Mouse (Mus musculus) heart, postnatal 14 days (tissue): ENCODE results near the gene F2rl2. TPM values are rescaled to one million over a fixed set of nuclear protein-coding genes. Genes with fewer than 3 reads are reported as not detected.

Experiments used
- DNase-seq, 2 experiments: peaks; one replicate each; pipeline ENCODE4 v3.0.0; 2021 to 2022
- intact Hi-C: fragments of 180-260 bp; cut with DNase I; formaldehyde crosslinking; loops from one replicate; pipeline ENCODE4 v1.15.1; 2025
- total RNA-seq, 2 experiments: library from RNA; stranded (reverse); gene quantifications; 2 replicates each; pipeline ENCODE4 v1.2.3; 2021

F2rl2 gene
- total RNA-seq, 2 experiments from 2014 or later = 0.12 TPM; not detected in 1

- intact Hi-C loops = no loop called here
Observed at GRCm38 (mm10) chr13:95696120-95696653, 466 bp upstream of the F2rl2 start.

DNA sequence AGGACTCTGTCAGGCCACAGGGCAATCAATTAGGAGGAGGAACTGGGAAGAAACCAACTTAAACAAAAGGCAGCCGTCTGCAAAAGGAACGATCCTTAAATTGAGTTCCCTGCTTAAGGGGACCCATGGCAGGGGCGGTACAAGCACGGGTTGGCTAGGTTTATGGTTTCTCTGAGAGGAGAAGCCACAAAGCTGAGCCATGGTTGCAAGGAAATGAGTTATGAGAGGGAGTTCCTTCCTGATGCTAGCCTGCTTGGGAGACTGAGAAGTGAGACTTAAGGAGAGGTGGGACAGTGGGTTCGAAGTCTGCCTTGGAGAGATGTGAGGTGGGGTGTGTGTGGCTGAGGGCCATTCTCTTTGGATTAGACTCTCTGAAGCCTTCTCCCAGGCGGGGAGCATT, 1.2 kb downstream of the F2rl2 start:
- intact Hi-C loops = no loop called here
- no peak for DNase-seq

More at GRCm38 (mm10) chr13:95696120-95696653, 466 bp upstream of the F2rl2 start:
- DNase-seq = no peak

GRCm38 (mm10) chr13:95703376-95703775, 6.7 kb downstream of the F2rl2 start:
- DNase-seq = peak in 1 of 2 experiments; percentile 22
- intact Hi-C loops = no loop called here

- no peak for DNase-seq
- intact Hi-C loops = no loop called here
Observed at GRCm38 (mm10) chr13:95705589-95705988, 8.9 kb downstream of the F2rl2 start.

GRCm38 (mm10) chr13:95712054-95712453, 15.4 kb downstream of the F2rl2 start:
- DNase-seq = no peak
- intact Hi-C loops = no loop called here

DNA sequence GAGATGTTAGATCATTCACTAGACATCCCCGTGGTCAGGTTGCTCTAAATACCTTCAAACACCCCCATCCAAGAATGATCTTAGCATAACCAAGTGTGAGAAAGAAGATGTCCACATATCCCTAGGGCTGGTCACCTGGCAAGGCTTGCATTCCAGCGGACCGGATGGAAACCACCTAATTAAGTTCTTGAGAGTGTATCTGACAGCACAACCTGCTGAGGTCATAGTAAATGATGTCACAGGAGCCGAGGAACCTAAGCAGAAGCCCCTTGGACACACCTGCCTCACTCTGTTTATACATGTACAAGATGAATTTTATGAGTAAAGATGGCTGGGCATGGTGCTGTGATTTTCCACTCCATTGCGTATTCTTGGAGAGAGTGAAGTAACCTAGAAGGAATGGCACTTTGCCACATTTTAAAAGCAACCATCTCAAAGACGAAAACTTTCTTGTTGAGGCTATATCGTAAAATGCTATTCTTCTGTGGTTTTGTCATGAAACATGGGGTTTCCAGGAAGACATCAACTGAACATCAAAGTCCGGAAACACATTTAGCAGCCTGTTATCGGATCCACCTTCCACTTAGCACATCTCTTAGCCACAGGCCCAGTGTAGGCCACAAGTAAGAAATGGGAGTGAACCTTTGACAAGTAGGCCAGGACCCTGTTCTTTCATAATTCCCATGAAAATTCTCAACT, 16.1 kb downstream of the F2rl2 start:
- no peak for DNase-seq
- intact Hi-C loops = no loop called here

DNA sequence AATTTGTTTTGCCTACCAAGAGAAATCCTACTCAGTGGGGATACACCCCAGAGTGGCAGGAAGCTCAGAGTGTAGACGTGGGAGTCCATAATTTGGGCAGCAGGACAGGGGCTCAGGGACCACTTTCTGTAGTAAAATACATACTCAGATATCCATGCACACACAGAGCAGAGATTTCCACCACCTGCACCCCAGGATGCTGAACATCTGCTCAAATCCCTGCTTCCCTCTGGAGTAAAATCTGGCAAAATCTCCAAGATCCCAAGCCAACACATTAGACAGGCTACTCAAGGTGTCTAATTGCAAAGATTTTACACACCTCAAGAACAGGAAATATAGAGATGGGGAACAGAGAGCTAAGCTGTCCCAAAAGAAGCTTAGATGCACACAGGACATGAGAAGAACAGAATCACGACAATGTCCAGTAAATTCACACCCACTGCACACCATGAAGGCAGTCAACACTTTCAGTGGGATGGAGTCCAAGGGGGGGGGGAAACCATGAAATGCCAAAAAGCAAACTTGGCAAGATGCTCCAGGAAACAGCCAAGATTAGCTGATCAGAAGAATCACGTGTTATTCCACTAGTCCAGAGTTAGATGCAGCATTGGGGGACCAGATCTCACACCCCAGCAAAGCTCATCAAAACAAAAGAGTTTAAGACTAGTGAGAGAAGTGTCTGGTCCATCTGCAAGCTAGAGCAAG, 17.8 kb downstream of the F2rl2 start:
- intact Hi-C loops = no loop called here
- no peak for DNase-seq

GRCm38 (mm10) chr13:95715356-95715755, 18.7 kb downstream of the F2rl2 start:
- intact Hi-C loops = loop anchor here (5.0 kb wide), 1 partner anchor 323 kb away; no protein-coding TSS in a partner anchor
- DNase-seq = no peak

DNA sequence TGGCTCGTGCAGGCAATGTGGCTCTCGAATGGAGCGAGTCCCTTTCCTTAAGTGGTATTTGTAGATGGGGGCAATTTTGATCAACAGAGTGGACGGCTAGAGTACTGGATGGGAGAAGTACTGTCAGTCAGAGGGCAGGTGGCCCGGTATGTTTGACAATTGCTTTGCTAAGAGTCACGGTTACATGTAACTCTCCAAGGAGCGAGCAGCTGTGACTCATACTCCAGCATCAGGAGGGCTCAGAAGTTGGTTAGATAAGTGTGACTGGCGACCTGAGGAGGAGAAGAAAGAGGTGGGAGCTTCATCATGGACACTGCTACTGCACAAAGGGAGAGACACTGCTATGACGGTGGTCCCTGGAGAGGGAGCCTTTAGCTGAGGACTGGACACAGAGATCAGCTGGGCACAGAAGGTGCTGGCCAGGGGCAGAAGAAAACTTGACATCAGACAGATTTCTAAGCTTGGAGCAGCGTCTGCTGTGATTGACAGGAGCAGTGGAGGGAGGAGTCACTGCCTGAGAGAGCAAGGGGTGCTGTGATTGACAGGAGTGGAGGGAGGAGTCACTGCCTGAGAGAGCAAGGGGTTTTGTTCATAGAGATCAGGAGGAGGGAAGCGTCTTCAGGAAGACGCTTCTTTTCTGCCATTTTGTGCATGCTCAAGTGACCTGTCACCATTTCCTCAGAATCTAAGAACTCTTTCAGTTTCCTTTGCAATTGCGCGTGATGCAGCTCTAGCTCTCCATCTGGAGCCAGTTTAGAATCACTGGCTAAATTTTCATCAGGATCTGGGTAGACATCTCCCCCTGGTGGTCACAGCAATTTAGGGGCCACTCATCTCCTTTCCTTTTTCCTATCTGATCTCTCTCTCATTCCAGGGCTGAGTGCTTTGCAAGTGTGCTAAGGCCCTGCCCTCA, 22.9 kb downstream of the F2rl2 start:
- peak; percentile 63 to 75 for DNase-seq
- intact Hi-C loops = loop anchor here (1.0 to 5.0 kb wide), 3 partner anchors 53 to 327 kb away; no protein-coding TSS in a partner anchor

DNA sequence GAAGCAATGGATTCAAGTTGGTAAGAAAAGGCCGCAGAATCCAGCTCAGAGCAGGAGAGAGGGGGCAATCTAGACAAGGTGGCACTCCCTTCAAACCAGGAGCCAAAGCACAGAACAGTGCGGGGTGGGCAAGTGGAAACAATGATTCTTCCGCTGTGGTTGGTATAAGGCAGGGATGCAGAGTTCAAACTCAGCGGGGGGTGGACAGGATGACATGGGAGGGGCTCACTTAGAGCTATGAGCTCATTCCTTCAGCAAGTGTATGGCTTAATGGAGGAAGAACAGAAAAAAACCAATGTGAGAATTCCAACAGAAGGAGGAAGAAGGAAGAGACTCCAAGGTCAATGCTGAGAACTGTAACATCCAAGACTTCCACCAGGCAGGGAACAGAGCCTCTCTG, 33.8 kb downstream of the F2rl2 start:
- no peak for DNase-seq
- intact Hi-C loops = no loop called here

GRCm38 (mm10) chr13:95739651-95740050, 43.0 kb downstream of the F2rl2 start:
- intact Hi-C loops = loop anchor here (5.0 kb wide), 1 partner anchor 153 kb away; the partner anchor contains the start of gene Iqgap2
- DNase-seq = peak in 1 of 2 experiments; percentile 11

GRCm38 (mm10) chr13:95741813-95742689, 45.4 kb downstream of the F2rl2 start:
- intact Hi-C loops = loop anchor here (5.0 kb wide), 1 partner anchor 150 kb away; the partner anchor contains the start of gene Iqgap2
- no peak for DNase-seq

GRCm38 (mm10) chr13:95742881-95743466, 46.3 kb downstream of the F2rl2 start:
- intact Hi-C loops = loop anchor here (5.0 kb wide), 1 partner anchor 149 kb away; the partner anchor contains the start of gene Iqgap2
- no peak for DNase-seq

DNA sequence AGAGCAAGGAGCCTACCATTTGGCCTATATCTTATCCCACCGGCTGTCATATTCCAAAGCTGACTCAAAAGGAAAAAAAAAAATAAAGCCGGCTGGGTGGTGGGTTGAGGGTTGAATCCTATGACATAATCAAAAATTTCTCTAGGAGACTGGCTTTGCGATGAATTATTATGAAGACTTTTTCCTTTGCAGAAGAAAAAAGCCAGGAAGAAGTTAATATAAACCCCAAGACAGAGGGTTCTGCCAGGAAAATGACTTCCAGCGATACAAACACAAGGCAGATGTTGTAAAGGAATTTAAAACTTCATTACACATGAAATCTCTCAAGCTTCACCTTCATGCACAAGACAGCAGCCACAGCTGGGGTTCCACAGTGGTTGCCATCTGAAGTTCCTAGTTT, 48.8 kb downstream of the F2rl2 start:
- intact Hi-C loops = no loop called here
- DNase-seq = no peak

- intact Hi-C loops = no loop called here
- DNase-seq = peak; percentile 55 to 63
Observed at GRCm38 (mm10) chr13:95746509-95746908, 49.9 kb downstream of the F2rl2 start.

- DNase-seq = no peak
- intact Hi-C loops = no loop called here
Observed at GRCm38 (mm10) chr13:95747101-95747500, 50.4 kb downstream of the F2rl2 start.

GRCm38 (mm10) chr13:95747541-95747940, 50.9 kb downstream of the F2rl2 start:
- no peak for DNase-seq
- intact Hi-C loops = no loop called here
